Comparison of ENCODE assay signal across 17 mouse cellular contexts in the genomic region with DNA sequence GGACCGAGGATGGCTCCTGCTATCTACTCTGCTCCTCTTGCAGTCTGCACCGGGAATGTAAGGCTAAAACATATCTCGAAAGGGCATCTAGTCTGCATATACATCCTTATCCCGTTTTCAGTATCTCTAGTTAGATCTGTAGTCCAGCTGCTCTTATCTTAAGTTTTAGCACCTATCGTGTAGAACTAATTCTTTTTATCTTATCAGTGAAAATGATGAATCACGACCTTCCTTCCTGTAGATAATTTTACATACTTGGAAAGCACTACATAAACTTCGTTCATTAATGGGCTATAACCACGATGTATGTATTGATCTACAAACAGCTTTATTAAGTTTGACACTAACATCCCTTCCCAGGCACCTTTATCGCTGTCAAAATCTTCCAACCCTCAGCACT.
"Had no signal": no experiment of that assay in that cellular context is flagged by ENCODE, and none has a peak within 500 bp of the region (broad histone marks: within the 10 kb centered on the region; RNA-seq: fewer than 3 reads in every experiment).

No protein-coding gene starts in this region.

- H3K27me3 ChIP-seq: neural tube, embryonic 13.5 days; neural tube, embryonic 15.5 days had no signal

- H3K27ac ChIP-seq: midbrain, embryonic 12.5 days; neural tube, embryonic 13.5 days; neural tube, embryonic 15.5 days had no signal

- H3K36me3 ChIP-seq: midbrain, embryonic 10.5 days; midbrain, embryonic 12.5 days; neural tube, embryonic 13.5 days; neural tube, embryonic 15.5 days had no signal

- DNase-seq: lung, embryonic 14.5 days; lung, postnatal 10 days; lung, postnatal 4 days; midbrain, embryonic 14.5 days; retina, postnatal 1 day; right cerebral cortex, adult 18-20 months; right cerebral cortex, postnatal 25 days; right cerebral cortex, postnatal 4 days; spleen, adult 18-20 months; thymus, adult 18-20 months; thymus, postnatal 36 days had no signal

- H3K9ac ChIP-seq: lung, embryonic 14.5 days; midbrain, embryonic 12.5 days; neural tube, embryonic 13.5 days; neural tube, embryonic 15.5 days had no signal

- H3K4me3 ChIP-seq: midbrain, embryonic 10.5 days; midbrain, embryonic 12.5 days; myocyte; neural tube, embryonic 13.5 days; neural tube, embryonic 15.5 days had no signal

- ATAC-seq: midbrain, embryonic 16.5 days had no signal

- H3K4me2 ChIP-seq: lung, embryonic 14.5 days; midbrain, embryonic 12.5 days; neural tube, embryonic 13.5 days; neural tube, embryonic 15.5 days had no signal

- H3K9me3 ChIP-seq: midbrain, embryonic 10.5 days; midbrain, embryonic 12.5 days; neural tube, embryonic 13.5 days; neural tube, embryonic 15.5 days had no signal
